Mouse (Mus musculus) layer of hippocampus, adult 11-12 months (tissue): Measurements from ENCODE around the gene Amd1.

Experiments
- DNase-seq: peaks from one replicate; pipeline ENCODE4 v3.0.0; 2022; ENCODE audit warnings: low spot score

Gene Amd1

DNA sequence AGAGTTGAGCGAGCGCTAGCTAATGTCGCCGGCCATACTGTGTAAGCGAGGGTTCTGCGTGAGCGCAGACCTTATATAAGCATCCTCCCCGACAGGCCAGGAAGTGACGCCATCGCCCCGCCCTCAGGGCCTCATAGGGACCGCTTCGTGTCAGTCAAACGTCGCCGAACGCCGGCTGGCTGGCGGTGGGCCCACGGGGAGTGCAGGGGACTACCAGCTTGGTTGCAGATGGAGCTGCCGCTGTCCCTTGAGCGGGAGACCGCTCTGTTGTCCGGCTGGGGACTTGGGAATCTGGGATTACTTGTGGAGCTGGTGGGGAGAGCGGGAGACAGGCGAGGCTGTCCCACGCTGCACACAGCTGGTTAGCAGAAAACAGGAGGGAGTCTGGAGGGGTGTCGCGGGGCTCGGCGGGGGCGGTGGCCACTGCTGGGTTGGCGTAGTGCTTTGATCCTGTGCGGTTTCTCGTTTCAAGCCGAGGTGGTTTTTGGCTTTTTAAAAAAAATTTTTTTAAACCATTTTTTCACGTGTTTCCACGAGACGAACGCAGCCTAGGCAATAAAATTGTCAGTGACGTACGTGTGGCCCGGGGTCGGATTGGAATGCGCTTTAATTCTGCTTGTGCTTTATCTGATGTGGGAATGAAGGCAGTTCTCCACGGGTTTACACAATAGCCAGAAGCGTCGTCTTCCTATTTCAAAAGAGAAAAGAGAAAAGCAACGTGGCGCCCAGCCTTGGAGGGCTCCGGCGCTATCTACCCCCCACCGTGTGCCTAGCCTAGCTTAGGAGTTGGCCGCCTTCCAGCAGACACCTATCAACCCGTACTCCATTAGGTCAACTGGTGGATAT lies at the start of gene Amd1:
Amd1 (minus strand) TSS at position 47 of the 846 bp plus-strand sequence.
- peak; percentile 100 for DNase-seq

GRCm38 (mm10) chr10:40351156-40351555 lies 49.2 kb upstream of the Amd1 start:
- no peak for DNase-seq

DNA sequence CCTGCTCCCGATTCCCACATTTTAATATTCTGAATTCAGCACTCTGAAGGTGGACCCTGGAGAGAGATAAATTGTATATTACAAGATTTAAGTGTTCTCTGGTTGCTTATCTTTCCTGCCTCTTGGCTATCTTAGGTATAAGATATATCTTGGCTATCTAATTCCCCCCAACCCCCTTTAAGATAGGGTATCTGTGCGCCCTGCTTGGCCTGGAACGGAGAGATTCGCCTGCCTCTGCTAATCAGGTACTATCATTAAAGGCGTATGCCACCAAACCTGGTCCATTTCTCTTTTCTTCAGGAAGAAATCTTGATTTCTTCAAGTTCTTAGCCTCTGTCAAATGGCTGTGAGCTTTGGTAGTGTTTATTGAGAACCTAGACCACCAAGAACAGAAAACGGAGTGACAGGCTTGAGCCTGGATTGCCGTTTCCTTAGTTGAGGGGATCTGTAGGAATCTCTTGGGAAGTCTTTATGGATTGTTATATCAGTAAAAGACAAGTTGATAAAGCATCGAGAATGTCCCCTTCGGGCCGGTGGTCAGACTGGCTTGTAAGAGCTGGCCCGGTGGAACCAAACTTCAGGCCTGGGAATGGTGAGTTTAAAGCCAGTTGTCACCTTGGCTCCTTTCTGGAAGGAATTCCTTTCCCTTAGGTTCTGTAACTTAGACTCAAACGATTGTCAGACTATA lies 48.4 kb upstream of the Amd1 start:
- no peak for DNase-seq

- DNase-seq = peak; percentile 43
These were observed 47.7 kb upstream of the Amd1 start for GRCm38 (mm10) chr10:40349631-40350177.

DNA sequence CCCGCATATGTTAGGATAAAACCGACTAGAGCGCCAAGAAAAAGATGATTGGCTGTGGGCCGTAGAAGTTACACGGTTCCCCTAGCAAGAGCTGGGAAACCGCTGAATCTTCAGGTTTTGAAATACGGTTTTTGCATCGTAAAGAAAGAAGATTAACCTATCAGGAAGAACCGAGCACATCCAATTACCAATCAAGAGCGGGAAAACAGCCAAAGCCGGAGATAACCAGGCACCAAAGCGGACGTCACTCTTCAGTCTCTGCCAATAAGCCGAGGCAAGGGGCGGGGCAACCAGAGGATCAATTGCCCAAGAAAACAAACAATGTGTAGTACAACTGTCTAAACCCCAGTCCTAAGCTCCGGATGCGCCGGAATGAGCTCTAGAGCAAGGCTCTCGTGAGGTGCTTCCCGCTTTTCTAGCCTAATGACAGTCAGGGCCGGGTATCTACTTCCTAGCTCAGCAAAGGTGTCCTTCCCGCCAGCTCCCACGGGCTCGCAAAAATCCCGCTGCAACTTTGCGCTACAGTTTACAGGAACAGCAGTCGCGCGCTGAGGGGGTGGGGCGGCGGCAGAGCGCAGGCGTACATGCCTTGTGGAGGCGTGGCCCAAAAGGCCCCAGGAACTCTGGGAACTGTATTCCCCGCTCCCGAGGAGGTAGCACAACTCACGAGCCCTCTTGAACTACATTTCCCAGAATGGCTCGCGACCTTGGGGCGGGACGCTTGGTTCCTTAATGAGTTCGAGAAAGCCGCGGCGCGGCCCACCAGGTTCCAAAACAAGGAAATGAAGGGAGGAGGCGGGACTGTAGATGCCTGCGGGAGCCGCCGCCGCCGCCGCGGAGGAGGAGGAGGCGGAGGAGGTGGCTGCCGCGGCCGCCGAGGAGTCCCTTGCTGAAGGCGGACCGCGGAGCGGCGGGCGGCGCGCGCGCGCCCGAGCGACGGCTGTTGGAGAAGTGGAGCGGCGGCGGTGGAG lies 46.9 kb upstream of the Amd1 start:
- peak; percentile 98 for DNase-seq

GRCm38 (mm10) chr10:40347461-40347954 lies 45.5 kb upstream of the Amd1 start:
- no peak for DNase-seq

GRCm38 (mm10) chr10:40346776-40347403 lies 44.9 kb upstream of the Amd1 start:
- no peak for DNase-seq

DNA sequence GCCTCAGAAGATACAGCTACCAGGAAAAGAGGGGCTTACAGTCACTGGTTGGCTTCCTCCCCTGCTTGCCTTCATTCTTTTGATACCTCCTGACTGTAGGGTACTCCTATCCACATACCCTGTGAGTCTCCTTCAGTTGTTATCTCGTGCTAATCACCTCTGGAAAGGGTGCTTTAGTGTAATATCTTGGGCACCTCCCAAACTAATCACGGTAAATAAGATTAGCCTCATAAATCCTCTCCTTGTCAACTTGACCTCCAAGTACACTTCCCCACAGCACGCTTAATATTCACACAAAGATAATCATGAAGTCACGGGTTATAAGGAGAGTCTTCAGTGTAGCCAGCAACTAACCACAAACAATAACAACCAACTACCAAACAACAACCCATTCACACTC lies 40.0 kb upstream of the Amd1 start:
- no peak for DNase-seq

- no peak for DNase-seq
These were observed 37.5 kb upstream of the Amd1 start, which contains the start of gene Cdk19 for GRCm38 (mm10) chr10:40339351-40339964. Cdk19 (plus strand) TSS chr10:40339564.

DNA sequence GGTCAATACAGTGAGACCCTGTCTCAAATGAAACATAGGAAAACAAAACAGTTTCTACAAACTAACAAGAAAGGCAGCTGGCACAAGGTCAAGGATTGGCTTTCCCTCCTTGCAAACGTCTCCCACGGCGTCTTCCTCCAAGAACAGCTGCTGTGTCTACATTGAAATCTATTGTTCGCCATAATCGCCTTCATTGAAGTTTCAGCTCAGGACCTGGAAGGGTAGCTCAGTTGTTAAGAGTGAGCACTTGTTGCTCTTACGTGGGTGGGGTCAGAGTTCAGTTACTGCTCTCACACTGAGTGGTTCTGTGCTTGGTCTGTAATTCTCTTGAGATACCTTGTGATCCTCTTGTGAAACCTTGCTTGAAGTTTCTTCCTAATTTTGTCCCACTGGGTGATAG lies 30.9 kb upstream of the Amd1 start:
- DNase-seq = no peak

- no peak for DNase-seq
These were observed 28.3 kb upstream of the Amd1 start for GRCm38 (mm10) chr10:40330262-40330661.

- DNase-seq = no peak
These were observed 26.1 kb upstream of the Amd1 start for GRCm38 (mm10) chr10:40328004-40328551.

GRCm38 (mm10) chr10:40320306-40320705 lies 18.3 kb upstream of the Amd1 start:
- DNase-seq = no peak

DNA sequence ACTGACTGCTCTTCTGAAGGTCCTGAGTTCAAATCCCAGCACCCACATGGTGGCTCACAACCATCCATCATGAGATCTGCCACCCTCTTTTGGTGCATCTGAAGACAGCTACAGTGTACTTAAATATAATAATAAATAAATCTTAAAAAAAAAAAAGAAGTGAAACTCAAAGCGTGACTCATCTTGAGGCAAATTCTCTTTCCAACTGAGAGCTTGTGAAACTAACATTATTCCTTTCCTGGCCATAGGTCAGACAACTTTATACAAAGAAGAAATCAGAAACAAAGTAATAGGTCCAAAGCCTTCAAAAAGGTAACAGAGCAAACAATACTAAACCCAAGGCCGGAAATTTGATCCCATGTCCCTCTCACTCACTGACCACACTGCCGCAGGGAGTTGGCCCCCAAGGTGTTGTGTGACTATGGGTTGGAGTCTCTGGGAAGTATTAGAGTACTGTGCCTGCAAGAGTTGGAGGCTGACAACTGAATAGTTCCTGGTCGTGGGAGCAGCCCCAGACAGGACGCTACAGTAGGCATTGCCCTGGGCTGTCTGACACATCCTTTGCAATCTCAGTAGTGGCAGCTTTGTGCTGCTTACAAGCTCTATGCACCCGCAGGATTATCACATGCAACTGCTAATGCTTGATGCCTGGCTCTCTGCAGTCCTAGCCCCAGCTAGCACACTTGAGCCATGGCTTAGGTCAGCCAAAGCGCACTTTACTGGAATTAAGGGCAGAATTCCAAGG lies 15.0 kb upstream of the Amd1 start:
- DNase-seq = no peak

- no peak for DNase-seq
These were observed 10.8 kb upstream of the Amd1 start for GRCm38 (mm10) chr10:40312781-40313180.

DNA sequence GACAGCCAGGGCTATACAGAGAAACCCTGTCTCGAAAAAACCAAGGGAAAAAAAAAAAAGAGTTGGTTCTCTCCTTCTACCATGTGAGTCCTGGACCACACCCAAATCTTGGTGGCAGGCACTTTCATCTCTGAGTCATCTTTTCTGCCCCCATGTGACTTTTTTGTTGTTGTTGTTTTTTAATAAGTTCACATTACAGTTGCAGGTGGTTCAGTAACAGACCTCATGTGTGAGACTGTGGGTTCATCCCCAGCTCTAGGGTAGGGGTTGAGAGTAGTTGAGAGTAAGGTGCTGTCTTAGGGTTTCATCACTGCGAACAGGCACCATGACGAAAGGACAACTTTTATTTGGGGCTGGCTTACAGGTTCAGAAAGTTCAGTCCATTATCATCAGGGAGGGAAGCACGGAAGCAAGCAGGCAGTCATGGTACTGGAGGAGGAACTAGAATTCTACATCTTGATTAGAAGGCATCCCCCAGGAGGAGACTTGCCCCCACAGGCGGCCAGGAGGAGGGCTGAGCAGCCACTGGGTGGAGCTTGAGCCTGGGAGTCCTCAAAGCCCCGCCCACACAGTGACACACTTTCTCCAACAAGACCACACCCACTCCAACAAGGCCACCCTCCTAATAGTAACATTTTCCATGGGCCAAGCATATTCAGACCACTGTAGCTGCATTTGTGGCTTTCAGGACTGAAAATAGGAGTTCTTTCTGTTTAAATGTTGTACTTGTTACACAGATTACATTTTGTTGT lies 8.1 kb upstream of the Amd1 start:
- DNase-seq = no peak

- no peak for DNase-seq
These were observed 6.0 kb upstream of the Amd1 start for GRCm38 (mm10) chr10:40307826-40308583.

GRCm38 (mm10) chr10:40305989-40306388 lies 4.0 kb upstream of the Amd1 start:
- DNase-seq = no peak
